Mouse (Mus musculus) limb, embryonic 11.5 days (tissue): Measurements from ENCODE around the gene Htr1f. TPM values are rescaled to one million over a fixed set of nuclear protein-coding genes. Genes with fewer than 3 reads are reported as not detected.

ENCODE experiments used
- ATAC-seq: fragments of 200-750 bp; cut with Nextera tagmentation; 2 replicates; pipeline ENCODE4 v1.8.0; 2017; ENCODE audit warnings: low read depth; ENCODE audit not compliant: insufficient number of reproducible peaks, low FRiP score, low TSS enrichment
- DNase-seq: peaks from one replicate; pipeline ENCODE4 v3.0.0-alpha.2; 2015; ENCODE audit warnings: low spot score
- H3K27ac ChIP-seq: fragments of 300-500 bp; sonication (generic); replicated peaks from 2 replicates; pipeline ENCODE4 v1.5.1; 2014; ENCODE audit warnings: low read depth, mild to moderate bottlenecking, low read length
- H3K27me3 ChIP-seq: fragments of 300-500 bp; sonication (generic); 2 replicates; pipeline ENCODE4 v1.6.1; 2014; ENCODE audit warnings: mild to moderate bottlenecking, low read length, mixed read lengths; ENCODE audit not compliant: control insufficient read depth, insufficient read depth
- H3K36me3 ChIP-seq: fragments of 300-500 bp; sonication (generic); 2 replicates; pipeline ENCODE4 v1.6.1; 2014; ENCODE audit warnings: mild to moderate bottlenecking, low read length, moderate library complexity, mixed read lengths; ENCODE audit not compliant: control insufficient read depth, insufficient read depth
- H3K4me1 ChIP-seq: fragments of 300-500 bp; sonication (generic); 2 replicates; pipeline ENCODE4 v1.6.1; 2014; ENCODE audit warnings: low read length, mixed read lengths; ENCODE audit not compliant: control insufficient read depth, insufficient read depth
- H3K4me2 ChIP-seq: fragments of 300-500 bp; sonication (generic); 2 replicates; pipeline ENCODE4 v1.6.1; 2014; ENCODE audit warnings: low read depth, mild to moderate bottlenecking, moderate library complexity; ENCODE audit not compliant: severe bottlenecking
- H3K4me3 ChIP-seq: fragments of 300-500 bp; sonication (generic); 2 replicates; pipeline ENCODE4 v1.5.1; 2014; ENCODE audit warnings: low read depth, low read length
- H3K9ac ChIP-seq: fragments of 300-500 bp; sonication (generic); 2 replicates; pipeline ENCODE4 v1.6.1; 2014; ENCODE audit warnings: mild to moderate bottlenecking, low read length
- H3K9me3 ChIP-seq: fragments of 300-500 bp; sonication (generic); 2 replicates; pipeline ENCODE4 v1.6.1; 2016; ENCODE audit warnings: low read length; ENCODE audit not compliant: control insufficient read depth
- WGBS: fragments of 180-500 bp; shearing (Covaris S2); extraction: QIAGEN DNeasy Blood & Tissue Kit; methylation state at CpG from one replicate; pipeline ENCODE4 v1.1.7; 2014; 5-methylcytosine and 5-hydroxymethylcytosine counted together
- polyA plus RNA-seq: library from polyadenylated mRNA; unstranded; fragments of >200 nt; fragmentation: Nextera tagmentation; extraction: Ambion mirVana; gene quantifications from 2 replicates; pipeline ENCODE4 v1.2.1, GENCODE M21; 2014

Gene Htr1f
- polyA plus RNA-seq, 1 experiment from 2014 or later: not detected

DNA sequence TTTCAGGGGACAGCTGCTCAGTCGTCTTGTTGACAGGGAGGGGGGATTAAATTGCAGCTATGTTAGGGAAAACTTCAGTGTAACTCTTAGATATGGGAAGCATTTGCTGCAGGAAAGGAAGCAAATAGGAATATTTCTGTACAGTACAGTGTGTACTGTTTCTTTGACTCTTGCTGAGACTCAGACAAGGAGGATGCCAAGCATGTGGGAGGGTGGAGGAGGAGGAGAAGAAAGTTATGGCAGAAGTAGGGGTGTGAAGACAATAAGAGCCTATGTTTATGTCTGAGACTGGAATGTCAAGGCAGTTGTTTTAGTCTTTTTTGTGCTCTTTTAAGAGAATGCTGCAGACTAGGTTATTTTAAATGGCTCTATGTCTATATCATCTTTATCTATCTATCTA is 171.6 kb downstream of the Htr1f start:
- no peaks in the 10 kb centered on the region for H3K9me3 ChIP-seq
- no peak overlapping the region for H3K27ac ChIP-seq
- ATAC-seq (no peak), DNase-seq (no peak)
- no peak overlapping the region for H3K4me2 ChIP-seq
- no peaks in the 10 kb centered on the region for H3K4me1 ChIP-seq
- no peaks in the 10 kb centered on the region for H3K27me3 ChIP-seq
- no peak overlapping the region for H3K4me3 ChIP-seq
- 73% methylated on average over 1 of the region's 1 CpGs for WGBS
- H3K9ac ChIP-seq: no peak overlapping the region
- H3K36me3 ChIP-seq: no peaks in the 10 kb centered on the region

DNA sequence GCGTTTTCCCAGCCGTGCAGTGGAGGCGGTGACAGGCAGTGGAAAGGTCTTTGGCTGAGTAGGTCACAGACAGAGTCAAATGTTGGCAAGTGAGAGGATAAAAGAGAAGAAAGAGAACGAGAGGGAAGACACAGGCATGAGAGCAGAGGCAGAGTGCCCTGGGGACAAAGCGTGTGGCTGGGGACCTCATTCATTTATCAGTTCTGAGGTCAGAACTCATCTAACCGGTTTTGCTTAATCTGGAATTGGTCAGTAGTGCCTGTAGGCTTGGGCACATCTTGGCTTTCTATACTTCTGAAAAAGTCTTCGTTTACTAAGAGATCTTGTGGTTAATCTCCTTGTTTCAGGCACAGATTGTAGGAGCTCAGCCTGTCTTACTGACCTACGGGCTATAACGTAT is 182.2 kb downstream of the Htr1f start:
- WGBS: 55% methylated on average over 9 of the region's 9 CpGs
- no peaks in the 10 kb centered on the region for H3K9me3 ChIP-seq
- H3K4me1 ChIP-seq: no peaks in the 10 kb centered on the region
- H3K27me3 ChIP-seq: no peaks in the 10 kb centered on the region
- H3K36me3 ChIP-seq: no peaks in the 10 kb centered on the region
- H3K9ac ChIP-seq: no peak overlapping the region
- no peak overlapping the region for H3K27ac ChIP-seq
- H3K4me2 ChIP-seq: no peak overlapping the region
- no peak for DNase-seq
- ATAC-seq: no peak
- H3K4me3 ChIP-seq: no peak overlapping the region

DNA sequence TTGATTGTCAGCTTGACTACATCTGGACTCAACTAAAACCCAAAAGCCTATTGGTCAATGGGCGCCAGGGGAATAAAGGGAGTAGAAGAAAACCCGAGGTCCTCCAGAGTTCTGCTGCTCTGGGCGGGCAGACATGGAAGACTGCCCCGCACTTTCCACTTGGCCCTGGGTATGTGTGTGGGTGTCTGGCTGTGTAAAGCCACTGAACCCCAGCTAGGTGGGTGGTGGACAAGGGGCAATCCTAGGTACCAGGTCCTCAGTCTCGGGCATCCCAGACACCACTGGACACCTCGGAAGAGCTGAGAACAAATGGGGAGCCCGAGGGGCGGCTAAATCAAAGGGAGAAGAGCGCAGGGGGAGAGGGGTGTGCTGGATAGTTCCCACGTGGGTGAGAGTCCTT is 196.9 kb downstream of the Htr1f start:
- Histone ChIP-seq H3K36me3 (no peaks in the 10 kb centered on the region), H3K27me3 (no peaks in the 10 kb centered on the region), H3K9me3 (no peaks in the 10 kb centered on the region), H3K27ac (no peak overlapping the region), H3K4me1 (no peaks in the 10 kb centered on the region), H3K9ac (no peak overlapping the region), H3K4me3 (no peak overlapping the region), H3K4me2 (no peak overlapping the region)
- WGBS: 68% methylated on average over 10 of the region's 10 CpGs
- no peak; the same call in 1 of the 2 replicates for ATAC-seq
- no peak for DNase-seq

DNA sequence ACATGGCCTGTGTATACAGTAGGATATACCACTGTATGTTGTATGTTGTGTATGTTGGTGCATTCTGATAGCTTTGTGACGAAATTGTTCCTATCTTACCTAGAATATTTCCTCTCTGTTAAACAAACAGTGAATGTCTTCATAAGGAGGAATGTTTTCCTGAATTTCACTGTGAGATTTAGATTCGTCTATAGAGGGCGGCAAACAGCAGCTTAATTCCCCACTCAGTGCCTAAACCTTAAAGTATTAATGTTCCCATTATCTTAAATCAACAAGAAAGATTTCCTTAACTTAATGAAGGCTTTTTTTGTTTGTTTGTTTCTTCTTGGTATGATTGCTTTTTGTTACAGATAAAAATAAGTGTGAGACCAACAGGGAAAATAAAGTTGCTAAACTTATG is 198.5 kb downstream of the Htr1f start:
- DNase-seq: no peak
- Histone ChIP-seq H3K36me3 (no peaks in the 10 kb centered on the region), H3K27ac (no peak overlapping the region), H3K4me2 (no peak overlapping the region), H3K4me3 (no peak overlapping the region), H3K9ac (no peak overlapping the region), H3K27me3 (no peaks in the 10 kb centered on the region), H3K4me1 (no peaks in the 10 kb centered on the region), H3K9me3 (no peaks in the 10 kb centered on the region)
- WGBS: 32% methylated on average over 3 of the region's 3 CpGs
- ATAC-seq: no peak

DNA sequence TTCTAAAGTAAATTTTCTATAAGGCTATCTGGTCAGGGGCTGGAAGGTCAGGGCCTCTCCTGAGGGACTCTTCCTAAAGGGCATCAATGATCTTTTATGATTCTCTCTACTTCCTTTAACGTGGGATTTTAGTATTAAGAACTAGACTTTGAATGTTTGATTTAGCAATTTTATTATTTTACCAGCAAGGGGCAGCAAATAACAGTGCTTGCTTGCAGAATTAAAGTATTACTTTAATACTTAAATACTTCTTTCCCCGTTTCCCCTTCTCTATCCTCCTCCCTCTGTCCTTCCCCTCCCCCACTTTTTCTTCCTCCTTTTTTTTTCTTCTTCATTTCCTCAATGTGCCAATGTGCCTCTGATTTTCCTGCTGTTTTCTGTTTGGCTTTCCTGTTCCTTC is 202.3 kb downstream of the Htr1f start:
- no peaks in the 10 kb centered on the region for H3K4me1 ChIP-seq
- no peak for ATAC-seq
- 68% methylated on average over 2 of the region's 2 CpGs for WGBS
- H3K4me3 ChIP-seq: no peak overlapping the region
- H3K36me3 ChIP-seq: no peaks in the 10 kb centered on the region
- H3K9ac ChIP-seq: no peak overlapping the region
- H3K9me3 ChIP-seq: no peaks in the 10 kb centered on the region
- H3K27ac ChIP-seq: no peak overlapping the region
- no peak overlapping the region for H3K4me2 ChIP-seq
- H3K27me3 ChIP-seq: no peaks in the 10 kb centered on the region
- no peak for DNase-seq

DNA sequence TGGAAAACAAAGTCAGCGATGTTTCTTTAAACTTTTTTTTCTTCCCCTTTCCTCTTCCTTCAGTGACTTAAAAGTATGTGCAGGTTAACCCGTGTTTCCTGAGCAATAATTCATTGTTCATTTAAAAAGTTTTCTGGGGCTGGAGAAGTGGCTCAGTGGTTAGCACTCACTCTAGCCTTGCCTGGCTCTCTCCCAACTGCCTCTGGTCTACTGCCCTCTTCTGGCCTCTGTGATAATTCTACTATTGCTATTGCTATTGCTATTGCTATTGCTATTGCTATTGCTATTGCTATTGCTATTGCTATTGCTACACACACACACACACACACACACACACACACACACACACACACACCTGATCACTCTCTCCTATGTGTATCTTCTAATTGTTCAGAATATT is 206.6 kb downstream of the Htr1f start:
- Histone ChIP-seq H3K9me3 (no peaks in the 10 kb centered on the region), H3K9ac (no peak overlapping the region), H3K36me3 (no peaks in the 10 kb centered on the region), H3K27ac (no peak overlapping the region), H3K4me1 (no peaks in the 10 kb centered on the region), H3K4me3 (no peak overlapping the region), H3K27me3 (no peaks in the 10 kb centered on the region), H3K4me2 (no peak overlapping the region)
- 68% methylated on average over 2 of the region's 2 CpGs for WGBS
- DNase-seq: no peak
- ATAC-seq: no peak

DNA sequence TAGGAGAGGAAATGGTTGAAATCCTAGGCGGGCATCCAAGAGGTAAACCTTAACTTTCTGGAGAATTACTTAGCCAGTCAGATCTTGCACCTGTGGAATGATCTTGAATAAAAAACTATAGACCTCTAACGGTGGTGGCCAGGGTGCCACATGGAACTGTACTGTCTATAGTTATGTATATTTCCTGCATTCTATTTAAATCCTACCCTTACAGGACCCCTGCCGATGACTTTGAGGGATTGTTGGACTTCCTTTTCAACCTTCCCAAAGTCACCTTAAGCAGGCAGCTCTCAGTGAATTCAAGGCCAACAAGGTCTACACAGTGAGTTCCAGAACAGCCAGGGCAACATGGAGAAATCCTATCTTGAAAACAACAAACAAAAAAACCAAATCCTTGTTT is 216.2 kb downstream of the Htr1f start:
- H3K9ac ChIP-seq: no peak overlapping the region
- H3K4me3 ChIP-seq: no peak overlapping the region
- no peaks in the 10 kb centered on the region for H3K9me3 ChIP-seq
- no peaks in the 10 kb centered on the region for H3K27me3 ChIP-seq
- peaks cover under 1% of the 10 kb centered on the region; the same call in 1 of the 2 replicates for H3K4me1 ChIP-seq
- no peak overlapping the region for H3K27ac ChIP-seq
- 94% methylated on average over 3 of the region's 3 CpGs for whole genome bisulfite sequencing
- no peak overlapping the region for H3K4me2 ChIP-seq
- no peak for ATAC-seq
- DNase-seq: no peak
- H3K36me3 ChIP-seq: no peaks in the 10 kb centered on the region

DNA sequence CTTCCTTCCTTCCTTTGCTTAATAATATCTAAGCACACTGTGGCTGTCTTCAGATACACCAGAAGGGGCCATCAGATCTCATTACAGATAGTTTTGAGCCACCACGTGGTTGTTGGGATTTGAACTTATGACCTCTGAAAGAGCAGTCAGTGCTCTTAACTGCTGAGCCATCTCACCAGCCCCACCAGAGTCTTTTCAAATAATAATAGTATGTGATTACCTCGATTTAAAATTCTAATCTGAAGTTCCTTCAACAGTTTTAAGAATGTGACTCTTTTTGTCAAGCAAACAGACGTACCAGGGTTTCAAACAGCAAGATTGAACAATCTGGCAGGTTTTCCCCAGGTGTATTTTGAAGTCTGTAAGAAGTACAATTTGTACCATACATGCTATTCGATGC is 220.1 kb downstream of the Htr1f start:
- Histone ChIP-seq H3K27me3 (no peaks in the 10 kb centered on the region), H3K9me3 (no peaks in the 10 kb centered on the region), H3K9ac (no peak overlapping the region), H3K27ac (no peak overlapping the region), H3K4me2 (no peak overlapping the region), H3K4me3 (no peak overlapping the region), H3K36me3 (no peaks in the 10 kb centered on the region), H3K4me1 (peaks cover 2% of the 10 kb centered on the region; the same call in 1 of the 2 replicates)
- ATAC-seq: no peak
- WGBS: 43% methylated on average over 4 of the region's 4 CpGs
- DNase-seq: no peak

DNA sequence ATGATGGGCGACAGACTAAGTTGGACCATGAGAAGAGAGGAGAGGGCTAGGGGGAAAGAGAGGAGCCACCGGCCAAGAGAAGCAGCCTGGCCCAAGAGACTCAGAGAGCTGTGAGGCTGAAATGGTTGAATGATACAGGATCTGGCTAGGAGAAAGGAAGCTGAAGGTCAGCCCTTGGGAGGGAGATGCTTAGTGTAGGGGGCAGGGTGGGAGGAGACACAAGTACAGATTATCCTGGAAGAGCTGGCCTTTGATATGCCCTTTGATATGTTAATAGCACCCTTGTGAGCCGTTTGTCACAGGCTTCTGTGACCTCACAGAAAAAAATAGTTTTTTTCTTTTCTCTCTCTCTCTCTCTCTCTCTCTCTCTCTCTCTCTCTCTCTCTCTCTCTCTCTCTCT is 220.5 kb downstream of the Htr1f start:
- no peak overlapping the region for H3K4me2 ChIP-seq
- 34% methylated on average over 3 of the region's 3 CpGs for WGBS
- ATAC-seq: no peak
- H3K4me3 ChIP-seq: no peak overlapping the region
- H3K9me3 ChIP-seq: no peaks in the 10 kb centered on the region
- no peak overlapping the region for H3K9ac ChIP-seq
- no peaks in the 10 kb centered on the region for H3K36me3 ChIP-seq
- H3K27me3 ChIP-seq: no peaks in the 10 kb centered on the region
- peaks cover 2% of the 10 kb centered on the region; the same call in 1 of the 2 replicates for H3K4me1 ChIP-seq
- H3K27ac ChIP-seq: no peak overlapping the region
- DNase-seq: no peak
